Mouse (Mus musculus) urinary bladder, postnatal 14 days (tissue): Measurements from ENCODE around the gene Vwa8.

Experiments
- DNase-seq: peaks from one replicate; pipeline ENCODE4 v3.0.0; 2021; ENCODE audit warnings: low spot score

The Vwa8 gene

DNA sequence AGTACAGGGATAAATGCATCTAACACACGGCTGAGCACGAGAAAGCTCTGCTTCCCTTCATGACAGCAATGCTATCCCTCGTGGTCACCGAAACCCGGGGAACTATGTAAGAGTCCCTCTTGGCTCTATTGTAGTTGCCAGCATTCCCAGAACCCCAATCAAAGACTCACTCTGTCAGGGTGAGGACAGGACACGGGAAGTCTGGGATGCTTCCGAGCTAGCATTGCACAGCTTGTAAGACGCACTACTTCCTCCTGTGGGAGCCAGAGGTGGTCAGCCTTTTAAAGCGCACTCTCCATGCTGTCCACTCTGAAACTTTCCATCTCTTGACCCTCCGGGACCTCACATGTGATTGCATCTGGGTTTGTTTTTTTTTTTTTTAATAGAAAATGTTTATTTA lies 335.2 kb downstream of the Vwa8 start:
- DNase-seq, result no peak

DNA sequence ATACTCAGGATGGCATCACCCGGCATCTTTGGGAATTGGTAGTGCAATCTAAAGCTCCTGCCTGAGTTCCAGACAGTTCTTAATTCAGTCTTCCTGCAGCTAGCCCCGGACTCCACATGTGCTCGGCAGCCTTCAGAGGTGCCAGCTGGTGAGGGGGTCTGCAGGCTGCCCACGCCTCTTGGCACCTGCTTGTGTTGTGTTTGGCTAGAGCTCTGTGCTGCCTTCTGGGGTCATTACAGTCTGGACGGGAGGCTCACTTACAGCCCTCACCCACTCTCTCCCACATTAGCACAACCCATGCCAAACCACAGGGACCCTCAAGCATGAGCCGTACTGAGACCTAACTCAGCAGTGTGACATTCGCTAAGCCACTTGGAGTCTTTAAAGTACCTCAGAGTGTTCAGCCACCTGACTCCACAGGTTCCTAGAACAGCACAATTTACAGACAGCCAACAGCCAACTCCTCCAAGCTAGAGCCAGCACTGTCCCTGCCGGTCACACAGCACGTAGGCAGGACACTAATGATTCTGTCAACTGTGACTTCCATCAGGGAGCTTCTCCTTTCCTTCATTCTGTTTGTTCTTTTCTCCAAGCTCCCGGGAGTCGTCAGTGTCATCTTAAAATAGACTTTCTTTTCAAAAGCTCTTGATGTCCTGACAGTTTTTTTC lies 336.3 kb downstream of the Vwa8 start:
- no peak for DNase-seq

DNA sequence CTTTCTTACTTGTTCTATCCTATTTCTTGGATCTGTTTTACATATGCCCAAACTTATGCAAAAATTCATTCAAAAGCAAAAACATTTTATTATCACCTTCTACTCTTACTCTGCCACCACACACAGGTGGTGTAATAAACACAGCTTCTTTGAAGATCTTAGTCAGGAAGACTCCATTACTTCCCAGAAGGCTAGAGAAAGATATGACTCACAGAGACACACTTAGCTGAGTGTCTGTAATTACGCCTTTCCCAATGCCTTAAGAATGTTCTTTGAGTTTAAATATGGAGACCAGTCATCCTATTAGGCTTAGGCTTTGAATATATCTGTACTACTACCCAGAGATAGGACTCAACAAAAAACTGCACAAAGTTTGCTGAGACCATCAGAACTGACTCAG lies 338.1 kb downstream of the Vwa8 start:
- DNase-seq, result no peak

DNA sequence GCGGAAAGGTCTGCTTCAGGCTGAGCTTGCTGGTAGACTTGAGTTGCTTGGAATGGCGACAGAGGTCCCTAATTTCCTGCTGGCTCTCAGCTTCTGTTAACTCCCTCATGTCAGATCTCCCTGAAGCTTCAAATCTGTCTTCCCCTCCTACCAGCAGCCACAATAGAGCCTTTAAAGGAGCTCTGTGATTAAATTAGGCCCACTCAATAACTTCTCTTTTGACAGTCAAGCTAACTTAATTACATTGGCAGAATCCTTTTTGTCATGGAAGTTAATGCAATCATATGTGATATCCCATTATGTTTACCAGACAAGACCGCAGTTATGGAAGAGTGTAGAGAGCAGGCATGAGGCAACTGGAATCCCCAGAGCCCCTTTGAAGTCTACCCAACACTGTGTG lies 347.9 kb downstream of the Vwa8 start:
- DNase-seq, result no peak

DNA sequence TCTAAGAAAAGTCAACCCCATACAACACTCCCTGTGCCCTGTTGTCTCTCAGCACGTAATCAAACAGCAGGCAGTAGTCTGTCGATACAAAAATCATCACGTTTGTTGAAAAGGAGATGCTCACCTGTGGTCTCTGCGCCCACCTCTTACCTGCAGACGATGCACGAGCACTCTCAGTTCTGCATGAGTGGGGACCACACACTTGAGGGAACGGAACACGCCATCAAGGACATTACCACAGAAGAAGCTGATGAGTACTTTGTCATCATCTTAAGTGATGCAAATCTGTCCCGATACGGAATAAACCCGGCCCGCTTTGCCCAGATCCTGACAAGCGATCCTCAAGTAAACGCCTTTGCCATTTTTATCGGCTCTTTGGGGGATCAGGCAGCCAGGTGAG lies 349.2 kb downstream of the Vwa8 start:
- no peak for DNase-seq

DNA sequence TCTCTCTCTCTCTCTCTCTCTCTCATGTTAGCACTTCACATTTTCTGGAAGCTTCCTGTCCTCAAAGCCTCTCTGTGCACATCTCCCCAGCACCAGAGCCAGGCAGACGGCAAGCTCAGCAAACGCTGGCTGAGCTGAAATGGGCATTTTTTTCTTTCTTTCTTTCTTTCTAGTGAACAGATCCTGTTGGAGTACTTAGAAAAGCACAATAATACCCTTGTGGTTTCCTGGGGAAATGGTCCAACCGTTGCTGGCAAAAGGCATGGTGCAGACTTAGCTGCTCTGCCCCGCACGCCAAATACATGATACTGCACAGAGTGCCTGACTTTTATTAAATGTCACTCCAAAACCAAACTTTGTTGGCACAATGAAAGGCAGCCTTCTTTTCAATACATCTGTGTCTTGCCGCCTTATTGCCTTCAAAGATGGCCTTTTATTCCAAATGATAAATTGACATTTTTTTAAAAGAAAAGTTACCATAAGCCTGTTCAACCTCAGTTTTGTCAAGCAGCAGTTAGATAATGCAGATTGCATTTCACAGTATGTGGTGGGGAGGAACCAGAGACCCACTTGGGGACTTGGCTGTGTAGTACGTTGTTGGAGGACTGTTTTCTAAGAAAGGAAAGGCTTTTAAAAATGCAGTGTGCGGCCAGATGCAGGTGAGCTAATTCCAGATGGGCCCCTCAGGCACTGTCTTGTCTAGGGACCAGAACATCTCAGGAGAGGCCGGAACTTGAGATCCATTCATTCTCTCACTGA lies 351.5 kb downstream of the Vwa8 start:
- DNase-seq, result no peak

DNA sequence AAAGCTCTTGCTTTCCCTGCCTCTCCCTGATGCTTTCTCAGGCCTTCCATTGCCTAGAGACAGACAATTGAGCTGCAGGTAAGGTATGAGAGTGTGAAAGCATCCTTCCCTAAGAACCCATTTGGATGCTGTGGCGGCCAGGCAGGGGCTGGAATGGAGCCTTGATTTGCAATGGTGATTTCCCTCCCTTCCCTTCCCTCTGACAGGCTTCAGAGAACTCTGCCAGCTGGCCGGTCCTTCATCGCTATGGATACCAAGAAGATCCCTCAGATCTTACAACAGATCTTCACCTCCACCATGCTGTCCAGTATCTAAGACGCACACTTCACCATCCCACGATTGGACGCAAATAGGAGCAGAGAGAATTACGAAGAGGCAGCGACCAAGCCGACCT lies 352.0 kb downstream of the Vwa8 start:
- no peak for DNase-seq

DNA sequence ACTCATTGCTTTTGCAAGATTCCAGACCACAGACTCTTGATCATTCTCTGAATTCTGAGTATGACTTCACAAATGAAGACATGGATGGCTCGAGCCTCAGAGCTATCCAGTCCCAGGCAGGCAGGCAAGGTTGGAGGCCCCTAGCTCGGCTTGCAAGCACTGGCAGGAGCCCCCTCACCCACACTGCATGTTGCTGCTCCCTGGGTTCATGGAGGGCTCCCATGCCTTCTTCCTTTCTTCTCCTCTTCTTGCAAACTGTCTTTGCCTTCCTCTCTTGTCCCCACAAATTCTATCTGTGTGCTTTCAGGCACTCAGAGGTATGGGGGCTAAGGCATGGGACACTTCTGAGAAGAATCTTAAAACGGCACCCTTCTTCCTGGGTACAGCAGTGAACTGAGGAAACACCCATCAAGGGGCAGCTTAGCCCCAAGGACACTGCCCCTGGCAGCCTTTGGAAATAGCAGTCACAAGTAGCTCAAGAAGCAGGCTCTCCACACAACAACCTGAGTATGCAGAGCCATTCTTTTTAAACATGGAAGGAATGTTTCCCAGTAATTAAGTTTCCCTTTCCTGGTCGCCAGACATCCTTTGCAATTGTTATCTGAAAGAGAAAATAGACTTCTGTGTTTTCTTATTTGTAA lies 354.0 kb downstream of the Vwa8 start:
- DNase-seq, result no peak

DNA sequence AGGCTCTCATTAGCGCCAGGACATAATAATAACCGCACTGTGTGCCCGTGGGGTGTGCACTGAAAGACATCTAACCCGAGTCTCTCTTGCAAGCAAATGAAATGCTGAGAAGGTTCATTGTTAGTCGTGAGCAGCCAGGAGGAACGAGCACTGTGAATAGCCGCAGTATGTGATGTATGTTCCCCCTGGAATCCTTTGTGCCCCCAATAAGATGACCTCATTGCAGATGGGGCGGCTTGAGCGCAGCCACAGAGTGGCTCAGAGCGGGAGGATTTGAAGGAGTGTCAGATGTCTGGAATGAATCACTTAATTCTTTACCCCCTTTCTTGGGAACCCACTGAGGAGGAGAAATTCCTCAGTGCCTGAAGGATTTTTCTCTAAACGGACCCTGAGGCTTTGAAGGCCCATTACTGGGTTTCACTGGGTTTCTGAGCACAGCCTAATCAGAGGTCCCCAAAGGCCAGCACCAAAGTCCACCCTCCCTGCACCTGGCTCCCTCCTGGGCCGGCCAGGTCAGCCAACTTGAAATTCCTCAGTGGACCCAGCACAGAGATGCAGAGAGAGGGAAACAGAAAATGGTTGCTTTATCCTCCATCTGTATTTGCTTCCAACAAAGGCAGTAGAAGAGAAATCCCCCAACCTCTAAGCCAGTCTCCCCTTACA lies 354.8 kb downstream of the Vwa8 start:
- no peak for DNase-seq

DNA sequence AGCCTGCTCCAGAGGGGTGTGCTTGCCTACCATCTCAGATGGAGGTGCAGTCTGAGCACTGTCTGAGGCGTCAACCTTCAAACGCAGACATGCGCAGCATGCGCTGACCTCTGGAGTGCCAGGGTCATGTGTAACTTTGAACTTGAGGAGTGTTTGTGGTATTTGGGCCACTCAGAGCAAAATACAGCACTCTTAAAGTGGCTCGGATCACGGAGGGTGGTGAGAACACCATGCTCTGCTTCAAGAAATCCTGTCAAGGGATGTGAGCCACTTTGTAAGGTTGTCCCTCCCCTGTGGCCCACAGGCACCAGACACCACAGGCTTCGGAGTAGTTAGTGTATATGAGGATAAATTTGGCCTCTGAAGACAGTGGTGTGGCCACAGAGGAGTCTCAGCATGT lies 356.0 kb downstream of the Vwa8 start:
- no peak for DNase-seq

DNA sequence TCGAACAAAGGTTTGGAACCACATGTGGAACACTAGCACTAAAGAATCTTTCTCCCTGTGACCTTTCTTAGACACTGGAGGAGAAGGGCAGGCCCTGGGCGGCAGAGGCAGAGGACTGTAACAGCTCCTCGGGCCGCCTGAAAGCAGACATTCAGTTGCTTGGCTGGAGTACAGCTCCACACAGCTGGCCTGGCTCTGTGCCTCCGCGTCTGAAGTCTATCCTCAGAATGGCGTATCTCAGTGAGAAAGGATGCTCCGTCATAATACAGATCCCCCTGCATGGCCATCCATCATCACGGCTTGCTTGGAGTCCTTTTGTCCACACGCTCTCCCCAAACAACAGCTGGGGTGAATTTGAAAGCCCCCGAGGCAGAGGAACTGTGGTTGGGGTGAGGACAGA lies 357.4 kb downstream of the Vwa8 start:
- DNase-seq, result peak; percentile 63

DNA sequence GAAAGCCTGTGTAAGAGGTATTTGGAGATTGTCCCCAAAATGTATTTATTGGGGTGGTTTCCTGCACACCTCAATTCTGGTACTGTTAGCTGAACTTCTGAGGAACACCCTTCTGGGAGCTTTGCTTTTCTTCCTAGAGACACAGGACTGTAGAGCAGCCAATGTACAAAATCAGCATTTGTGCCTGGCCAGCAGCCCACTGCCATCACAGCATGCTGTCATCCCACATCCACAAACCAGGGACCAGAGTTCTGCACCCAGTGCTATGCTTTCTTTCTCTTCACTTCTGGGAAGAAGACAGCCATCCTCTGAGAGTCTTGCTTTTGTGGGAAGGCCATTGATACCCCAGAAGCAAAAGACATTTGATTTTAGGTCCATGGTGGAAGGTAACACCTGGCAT lies 359.6 kb downstream of the Vwa8 start:
- DNase-seq, result no peak

DNA sequence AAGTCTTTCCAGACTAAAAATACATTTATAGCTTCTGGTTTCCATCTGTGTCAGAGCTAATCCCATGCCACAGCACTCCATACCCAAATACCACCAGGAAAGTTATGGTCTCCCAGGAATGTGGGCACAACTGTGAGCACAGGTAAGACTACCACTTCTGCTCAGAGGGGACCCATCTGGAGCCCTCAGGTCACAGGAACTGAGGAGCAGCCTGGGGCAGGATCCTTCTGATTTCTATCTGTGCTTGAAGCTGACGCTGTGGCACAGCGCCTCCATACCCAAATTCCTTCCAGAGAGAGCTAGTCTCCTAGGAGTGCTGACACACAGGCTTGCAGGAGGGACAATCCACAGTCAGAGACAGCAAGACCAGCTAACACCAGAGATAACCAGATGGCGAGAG lies 361.0 kb downstream of the Vwa8 start:
- DNase-seq, result no peak

DNA sequence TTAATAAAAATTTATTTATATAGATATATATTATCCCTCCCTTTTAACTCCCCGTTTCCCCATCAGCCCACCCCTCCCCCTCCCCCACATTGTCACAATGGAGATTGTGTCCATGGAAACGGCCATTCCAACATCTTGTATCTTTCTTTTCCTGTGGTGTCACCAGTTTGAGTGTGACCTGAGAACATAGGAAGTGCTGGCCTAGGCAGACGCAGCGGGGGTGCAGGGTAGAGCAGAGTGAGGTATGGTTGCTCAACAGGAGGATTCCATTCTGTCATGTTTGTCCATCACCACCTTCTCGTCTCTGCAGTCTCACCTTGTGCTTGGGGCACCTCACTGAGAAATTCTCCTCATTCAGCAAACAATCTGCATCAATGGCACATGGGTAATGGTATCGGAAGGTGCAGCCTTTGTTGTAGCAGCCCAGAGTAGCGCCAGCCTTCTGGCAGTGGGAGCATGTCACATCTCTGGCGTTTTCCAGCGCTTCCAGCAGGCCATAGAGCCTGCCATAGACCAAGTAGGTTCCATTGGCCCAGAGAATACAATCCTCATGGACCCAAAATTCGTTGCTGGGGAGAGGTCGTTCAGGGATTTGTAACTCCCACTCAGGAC lies 363.6 kb downstream of the Vwa8 start:
- no peak for DNase-seq

DNA sequence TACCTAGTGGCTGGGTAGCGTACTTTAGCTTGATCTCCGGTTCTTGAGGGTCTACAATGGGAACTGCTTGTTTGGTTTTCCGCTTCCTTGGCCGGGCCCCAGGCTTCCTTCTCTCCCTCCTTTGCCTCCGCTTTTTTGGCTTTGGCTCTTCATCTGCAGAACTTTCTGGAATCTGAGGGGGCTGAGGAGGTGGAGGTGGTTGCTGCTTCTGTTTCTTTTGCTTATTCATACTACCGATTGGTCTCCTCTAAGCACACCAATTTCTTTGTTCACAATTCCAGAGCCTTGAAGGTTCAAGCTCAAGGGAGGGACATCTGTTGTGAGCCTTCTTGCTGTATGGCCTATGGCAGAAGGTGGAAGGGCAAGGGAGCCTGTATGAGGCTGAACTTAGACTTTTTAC lies 365.3 kb downstream of the Vwa8 start:
- no peak for DNase-seq

DNA sequence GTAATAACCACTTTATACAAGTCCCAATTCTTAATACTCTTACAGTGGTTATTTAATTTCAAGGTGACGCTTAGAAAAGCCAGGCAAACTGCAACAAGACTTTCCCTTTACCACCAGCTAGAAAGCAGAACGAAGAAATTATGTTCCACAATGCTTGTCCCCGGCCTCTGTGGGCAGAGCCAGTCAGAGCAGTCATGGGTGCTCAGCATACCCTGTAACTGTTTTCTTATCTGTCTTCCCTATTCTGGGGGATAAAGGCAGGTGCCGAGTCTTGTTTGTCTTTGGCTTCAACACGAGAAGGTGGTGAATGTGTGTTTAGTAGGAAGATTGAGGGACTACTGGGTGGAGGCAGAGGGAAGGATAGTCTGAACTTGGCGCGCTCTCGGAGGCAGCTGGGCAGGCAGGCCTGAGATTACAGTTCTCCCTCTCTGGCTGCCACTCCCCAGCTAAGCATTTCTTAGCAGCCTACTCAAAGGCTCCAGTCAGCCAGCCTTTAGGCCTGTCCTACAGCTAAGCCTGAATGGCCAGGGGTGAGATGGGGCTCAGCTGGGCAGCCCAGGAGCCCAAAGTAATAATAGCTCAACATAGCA lies 365.9 kb downstream of the Vwa8 start:
- no peak for DNase-seq

DNA sequence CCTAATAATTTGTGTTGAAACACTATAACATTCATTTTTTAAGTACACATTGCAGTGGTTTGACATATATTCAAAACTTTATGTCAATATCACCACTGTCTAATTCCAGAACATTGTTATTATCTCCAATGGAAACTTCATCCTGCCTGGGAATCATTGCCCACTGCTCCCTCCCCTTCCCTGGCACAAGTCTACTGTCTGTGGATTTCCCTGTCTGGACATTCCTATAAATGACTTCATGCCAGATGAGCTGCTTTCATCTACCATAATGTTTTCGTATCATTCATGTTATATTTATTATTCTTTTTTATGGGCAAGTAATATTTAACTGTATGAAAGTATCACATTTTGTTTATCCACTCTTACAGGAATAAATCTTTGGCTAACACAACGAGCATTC lies 367.5 kb downstream of the Vwa8 start:
- DNase-seq, result no peak

DNA sequence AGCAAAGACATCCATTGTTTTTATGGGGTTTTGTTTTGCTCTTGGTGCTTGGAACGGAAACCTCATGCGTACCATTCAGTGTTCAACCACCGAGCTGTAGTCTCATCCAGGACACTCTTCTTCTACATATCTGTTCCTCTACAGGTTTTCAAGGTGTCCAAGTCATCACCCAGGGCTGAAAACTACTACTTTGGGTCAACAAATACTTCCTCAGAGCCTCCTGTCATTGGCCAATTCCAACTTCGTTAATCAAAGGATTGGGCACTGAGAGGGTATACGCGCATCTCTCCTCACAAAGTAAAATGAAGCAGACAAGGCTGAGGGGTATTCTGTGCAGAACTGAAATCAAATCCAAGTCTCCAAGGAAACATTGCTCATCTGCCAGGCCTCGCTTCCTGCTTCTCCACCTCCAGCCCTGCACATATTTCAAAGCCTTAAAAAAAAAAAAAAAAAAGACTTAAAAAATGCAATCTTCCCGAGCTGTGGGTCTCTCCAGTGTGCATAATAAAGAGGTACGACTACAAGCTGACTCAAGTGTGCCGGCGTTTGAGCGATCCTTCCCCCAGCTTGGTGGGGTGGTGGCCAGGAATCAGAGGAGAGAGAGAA lies 374.7 kb downstream of the Vwa8 start:
- DNase-seq, result no peak

DNA sequence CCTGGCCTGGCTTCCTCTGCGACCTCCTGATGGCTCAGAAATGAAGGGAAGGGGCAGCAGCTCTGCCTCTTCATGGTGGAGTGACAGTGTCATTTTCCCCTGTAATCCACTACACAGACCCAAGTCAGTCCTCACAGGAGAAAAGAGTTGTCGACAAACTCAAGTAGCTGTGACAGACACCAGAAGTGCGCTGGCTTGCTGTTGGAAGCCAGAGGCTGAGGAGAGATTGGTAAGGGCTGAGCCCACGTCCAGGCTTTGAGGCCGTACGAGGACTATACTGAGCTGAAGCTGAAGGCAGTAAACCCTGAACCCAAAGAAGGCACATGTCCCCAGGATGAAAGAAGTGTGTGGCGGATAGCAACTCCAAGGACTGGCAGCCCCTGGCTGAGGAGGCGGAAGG lies 376.6 kb downstream of the Vwa8 start:
- DNase-seq, result no peak

DNA sequence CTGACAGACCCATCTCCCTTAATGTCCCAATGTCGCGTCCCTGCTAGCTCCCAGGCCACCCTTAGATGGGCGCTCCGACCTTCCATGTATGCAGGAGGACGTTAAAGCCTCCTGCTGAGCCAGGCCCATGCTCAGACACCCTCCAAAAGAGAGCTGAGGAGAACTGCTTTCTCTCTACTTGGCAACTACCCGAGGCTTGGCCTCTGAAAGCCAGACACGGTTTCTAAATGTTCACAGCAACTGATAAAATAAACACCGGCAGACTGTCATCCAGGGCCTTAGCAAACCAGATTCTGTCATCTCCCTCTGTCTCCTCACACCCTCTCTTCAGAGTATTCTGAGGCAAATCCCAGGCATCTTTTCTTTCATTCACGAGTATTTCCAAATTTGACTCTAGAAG lies 377.2 kb downstream of the Vwa8 start:
- DNase-seq, result no peak

DNA sequence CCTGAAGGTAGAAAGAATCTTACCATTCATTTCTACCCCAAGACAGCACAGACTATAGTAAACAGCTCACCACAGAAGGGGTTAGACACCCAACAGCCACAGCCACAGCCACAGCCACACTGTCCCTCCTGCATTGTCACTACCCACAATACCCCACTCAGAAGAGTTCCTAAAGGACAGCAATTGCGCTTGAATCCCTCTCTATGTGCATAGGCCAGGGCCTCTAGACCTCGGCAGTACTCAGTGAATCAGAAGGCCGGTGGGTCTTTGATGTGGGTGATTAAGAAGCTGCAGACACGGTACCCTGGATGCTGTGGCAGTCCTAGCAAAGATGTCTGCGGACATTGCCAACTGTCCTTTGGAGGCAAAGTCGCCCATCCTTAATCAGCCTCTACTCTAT lies 377.9 kb downstream of the Vwa8 start:
- no peak for DNase-seq

DNA sequence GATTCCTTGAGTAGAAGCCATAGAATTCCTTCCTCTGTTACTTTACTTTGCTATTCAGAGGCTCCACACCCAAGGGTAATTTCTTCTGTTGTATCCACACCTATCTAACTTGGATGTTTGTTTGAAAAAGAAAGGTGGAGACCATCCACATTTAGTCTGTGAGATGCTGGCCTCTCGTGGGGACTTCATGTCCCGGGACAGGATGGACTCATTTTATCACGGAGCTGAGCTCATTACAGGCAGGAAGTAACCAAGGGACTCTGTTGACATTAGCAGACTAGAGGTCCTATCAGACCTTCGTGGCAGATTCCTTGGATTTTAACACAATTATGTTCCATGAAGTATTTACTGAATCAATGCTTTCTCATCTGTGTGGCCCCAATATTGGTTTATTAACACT lies 379.1 kb downstream of the Vwa8 start:
- no peak for DNase-seq
